Mouse (Mus musculus) right cerebral cortex, adult 18-20 months (tissue): ENCODE results near the gene Aes.

Experiments used
- DNase-seq: peaks from one replicate; pipeline ENCODE4 v3.0.0; 2022; ENCODE audit warnings: mixed read lengths

Gene Aes

GRCm38 (mm10) chr10:81570238-81570800 lies 11.0 kb downstream of the Aes start:
- no peak for DNase-seq

- DNase-seq = peak; percentile 96
These were observed 11.7 kb downstream of the Aes start for GRCm38 (mm10) chr10:81570831-81571500.

DNA sequence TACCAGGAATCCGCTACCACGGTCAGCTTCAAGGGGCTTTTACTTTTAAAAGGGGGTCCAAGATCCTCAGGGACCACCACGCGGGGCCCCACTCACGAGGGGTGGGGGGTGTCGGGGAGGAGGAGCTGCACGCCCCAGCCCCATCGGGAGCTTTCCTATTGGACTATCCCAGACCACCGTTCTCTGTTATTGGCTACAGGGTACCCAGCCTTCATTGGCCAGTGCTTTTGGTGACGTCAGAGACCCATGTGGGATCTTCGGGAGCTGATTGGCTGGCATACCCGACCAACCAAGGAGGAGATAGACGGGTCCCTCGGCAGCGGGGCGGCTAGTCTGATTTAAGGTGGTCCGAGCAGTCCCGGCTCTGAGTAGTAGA lies 12.2 kb downstream of the Aes start:
- DNase-seq = peak; percentile 99

DNA sequence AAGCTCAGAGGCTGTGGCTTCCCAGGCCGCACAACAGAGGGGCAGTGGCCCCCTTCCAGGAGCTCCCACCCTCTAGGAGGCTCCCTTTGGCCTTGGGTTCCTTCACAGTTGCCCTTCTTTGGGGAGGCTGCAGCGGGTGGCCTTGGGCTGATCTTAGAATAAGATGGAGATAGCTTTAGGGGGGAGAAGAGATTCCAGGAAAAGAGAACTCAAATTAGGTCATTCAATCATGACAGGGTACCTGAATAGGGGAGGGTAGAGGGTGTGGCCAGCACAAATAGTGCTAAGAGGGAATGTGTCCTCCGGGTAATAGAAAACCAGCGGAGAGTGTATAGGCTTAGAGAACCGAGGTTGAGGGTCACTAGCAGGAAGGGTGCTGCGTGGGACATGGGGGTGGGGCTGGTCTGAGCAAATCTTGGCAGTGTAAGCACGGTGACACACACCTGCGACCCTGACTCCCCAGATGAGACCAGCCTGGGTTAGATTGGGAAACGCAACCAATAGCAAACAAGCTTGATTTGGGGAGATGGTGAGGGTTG lies 12.9 kb downstream of the Aes start:
- DNase-seq = no peak

DNA sequence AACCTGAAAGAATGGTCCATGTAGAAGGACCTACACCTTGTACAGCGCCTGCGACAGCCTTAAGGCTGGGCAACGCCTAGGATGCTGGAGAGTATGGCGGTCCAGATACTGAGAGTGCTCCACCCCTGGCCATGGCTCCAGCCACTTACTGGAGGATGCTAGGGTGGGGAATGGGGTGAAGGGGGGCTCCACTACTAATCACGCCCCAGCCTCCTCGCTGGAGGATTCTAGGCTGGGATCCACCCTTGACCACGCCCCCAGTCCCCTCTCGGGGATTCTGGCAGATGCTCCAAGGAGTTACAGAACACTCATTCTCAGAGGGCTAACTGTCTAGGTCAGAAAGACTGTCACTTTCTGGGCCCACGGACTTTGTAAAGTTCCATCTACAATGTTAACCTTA lies 13.7 kb downstream of the Aes start:
- DNase-seq = no peak

- DNase-seq = no peak
These were observed 15.1 kb downstream of the Aes start, which contains the start of gene Tle2 for GRCm38 (mm10) chr10:81574081-81575056. Gene Tle2 (plus strand): TSS chr10:81574561.

DNA sequence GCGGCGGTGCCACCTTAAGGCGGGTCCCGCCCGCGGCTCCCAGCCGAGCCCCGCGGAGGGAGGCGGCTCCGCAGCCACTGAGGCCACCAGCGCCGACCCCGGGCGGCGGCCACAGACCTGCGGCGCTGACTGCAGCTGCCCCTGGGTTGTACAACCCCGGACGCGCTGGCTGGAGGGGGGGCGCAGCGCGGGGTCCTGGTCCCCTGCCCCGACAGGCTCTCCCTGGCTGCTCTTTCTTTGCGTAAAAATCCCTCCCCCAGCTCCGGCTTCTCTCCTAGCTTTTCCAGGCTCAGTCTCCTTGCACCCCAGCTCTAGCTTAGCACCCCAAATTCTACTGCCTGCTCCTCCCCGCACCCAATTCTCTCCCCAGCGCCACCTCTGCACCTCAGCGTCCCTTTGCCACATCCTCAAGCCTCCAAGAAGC lies 15.9 kb downstream of the Aes start:
- DNase-seq = peak; percentile 57

GRCm38 (mm10) chr10:81575695-81576094 lies 16.4 kb downstream of the Aes start:
- DNase-seq = no peak

DNA sequence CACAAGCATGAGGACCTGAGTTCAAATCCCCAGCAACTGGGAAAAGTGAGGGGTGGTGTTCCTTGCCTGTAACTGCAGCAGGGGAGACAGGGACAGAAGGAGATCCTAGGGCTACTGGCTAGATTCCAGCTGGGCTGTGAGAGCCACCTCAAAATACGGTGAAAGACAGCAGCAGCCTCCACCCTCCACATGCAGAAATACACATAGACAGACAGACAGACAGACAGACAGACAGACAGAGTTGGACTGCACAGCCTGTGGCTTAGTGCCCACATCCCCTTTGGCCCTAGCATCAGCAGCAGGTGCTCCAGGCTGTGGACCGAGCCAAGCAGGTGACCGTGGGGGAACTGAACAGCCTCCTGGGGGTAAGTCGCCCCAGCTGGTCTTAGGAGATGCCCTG lies 20.7 kb downstream of the Aes start:
- no peak for DNase-seq

DNA sequence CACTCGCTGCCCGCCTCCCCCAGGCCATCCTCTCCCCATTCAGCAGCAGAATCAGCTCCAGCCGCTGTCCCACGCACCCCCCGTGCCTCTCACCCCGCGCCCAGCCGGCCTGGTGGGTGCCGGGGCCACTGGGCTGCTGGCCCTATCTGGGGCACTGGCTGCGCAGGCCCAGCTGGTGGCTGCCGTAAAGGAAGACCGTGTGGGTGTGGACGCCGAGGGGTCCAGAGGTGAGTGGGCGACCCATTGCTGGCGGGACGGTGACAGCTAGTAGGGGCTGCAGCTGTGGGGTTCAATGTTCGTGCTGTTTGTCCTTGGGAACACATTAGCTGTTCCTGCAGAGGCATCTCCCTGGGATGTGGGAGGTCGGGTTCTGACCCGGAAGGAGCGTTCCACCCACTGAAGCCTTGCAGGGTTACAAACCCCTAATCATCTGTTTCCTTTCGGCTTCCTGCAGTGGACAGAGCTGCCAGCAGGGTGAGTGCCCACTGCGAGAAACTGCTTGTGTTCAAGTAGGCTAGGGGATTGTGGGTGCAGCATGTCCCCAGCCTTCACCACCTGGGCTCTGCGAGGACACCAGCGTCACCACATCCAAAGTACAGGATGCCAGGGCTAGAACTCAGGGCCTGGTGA lies 21.3 kb downstream of the Aes start:
- no peak for DNase-seq

DNA sequence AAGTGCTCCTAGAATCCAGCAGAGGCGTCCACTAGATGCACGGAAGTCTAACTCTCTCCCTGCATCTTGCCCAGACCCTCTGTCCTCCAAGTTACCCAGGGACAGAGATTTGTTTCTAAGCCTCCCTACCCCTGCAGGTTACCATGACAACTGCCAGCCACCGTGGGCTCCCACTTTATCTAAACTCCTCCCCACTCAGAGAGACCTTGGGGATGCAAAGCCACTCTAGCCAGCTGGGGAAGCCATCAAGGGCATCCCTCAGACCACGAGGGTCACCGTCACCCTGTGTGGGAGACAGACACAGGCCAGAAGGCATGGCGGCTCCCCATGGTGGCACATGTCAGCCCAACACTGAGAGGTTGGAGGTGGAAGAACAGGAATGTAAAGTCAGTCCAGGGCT lies 24.1 kb downstream of the Aes start:
- no peak for DNase-seq

- DNase-seq = no peak
These were observed 29.5 kb downstream of the Aes start for GRCm38 (mm10) chr10:81588739-81589138.

DNA sequence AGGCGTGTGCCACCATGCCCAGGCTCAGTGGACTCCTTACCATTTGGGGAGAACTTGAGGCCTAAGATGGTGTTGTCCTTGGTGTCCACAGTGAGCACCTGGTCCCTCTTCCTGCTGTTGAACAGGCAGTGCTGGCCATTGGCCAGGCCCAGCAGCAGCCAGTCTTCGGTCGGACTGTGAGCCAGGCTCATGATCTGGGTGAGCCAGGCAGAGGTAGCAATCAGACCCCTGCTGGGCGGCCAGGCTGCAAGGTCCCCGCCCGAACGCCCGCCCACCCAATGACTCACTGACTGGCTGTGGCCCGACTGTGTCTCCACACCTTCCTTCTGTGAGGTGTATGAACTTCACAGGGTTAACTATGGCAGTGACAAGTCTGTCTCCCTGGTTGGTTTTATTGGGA lies 32.6 kb downstream of the Aes start:
- DNase-seq = no peak

- DNase-seq = no peak
These were observed 33.3 kb downstream of the Aes start for GRCm38 (mm10) chr10:81592631-81593030.

GRCm38 (mm10) chr10:81593223-81593622 lies 33.9 kb downstream of the Aes start:
- no peak for DNase-seq

DNA sequence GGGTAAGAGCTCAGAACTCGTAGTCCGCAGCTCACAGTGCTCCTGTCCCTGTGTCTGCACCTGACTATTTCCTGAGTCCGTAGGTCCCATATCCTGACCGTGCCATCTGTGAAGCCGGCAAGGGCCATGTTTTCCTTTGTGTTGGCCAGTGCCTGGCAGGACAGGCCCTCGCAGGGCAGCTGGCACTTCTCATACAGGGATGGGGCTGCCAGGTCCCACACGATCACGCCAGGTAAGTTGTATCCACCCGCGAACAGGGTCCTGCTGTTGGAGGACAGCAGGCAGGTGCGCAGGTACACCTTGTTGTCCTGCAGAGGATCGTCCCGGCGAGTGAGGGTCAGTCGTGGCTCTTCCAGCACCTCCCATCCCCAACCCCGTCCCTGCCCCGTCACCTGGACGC lies 34.6 kb downstream of the Aes start:
- DNase-seq = no peak

DNA sequence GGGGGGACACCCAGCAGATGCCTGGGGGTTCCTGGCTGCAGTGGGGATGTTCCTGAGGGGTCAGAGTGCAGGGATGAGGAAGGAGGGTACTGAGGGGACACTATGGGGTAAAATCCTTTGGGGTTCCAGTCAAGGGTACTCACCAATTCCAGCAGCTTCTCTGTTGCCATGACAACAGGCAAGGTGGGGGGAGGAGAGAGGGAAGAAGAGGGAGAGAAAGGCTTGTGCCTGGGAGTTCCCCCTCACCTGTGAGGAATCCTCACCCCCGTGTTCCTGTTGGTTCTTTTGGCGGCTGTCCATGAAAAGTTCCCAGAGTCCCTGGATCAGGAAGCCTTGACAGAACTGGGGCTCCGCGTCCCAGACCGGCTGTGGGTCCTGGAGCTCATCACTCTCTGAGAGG lies 36.3 kb downstream of the Aes start:
- DNase-seq = no peak

GRCm38 (mm10) chr10:81596611-81597010 lies 37.3 kb downstream of the Aes start:
- DNase-seq = peak; percentile 46

GRCm38 (mm10) chr10:81597137-81597950 lies 38.1 kb downstream of the Aes start:
- no peak for DNase-seq

DNA sequence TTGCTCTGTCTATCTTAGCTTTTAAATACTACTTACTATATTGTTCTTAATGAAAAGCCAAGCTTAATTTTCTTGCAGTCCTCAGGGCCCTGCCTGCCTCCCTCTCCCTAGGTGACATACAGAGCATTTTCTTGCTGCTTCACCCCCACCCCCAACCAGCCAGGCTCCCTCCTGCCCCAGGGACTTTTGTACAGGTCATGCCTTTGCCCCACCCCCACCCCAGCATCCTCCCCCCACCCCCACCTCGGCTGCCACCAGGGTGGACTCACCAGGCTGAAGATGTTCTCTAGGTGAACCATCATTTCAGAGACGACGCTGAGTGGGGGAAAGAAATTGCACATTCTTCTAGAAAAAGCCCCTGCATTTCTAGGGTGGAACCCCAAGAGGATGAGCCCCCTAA lies 39.1 kb downstream of the Aes start:
- DNase-seq = no peak

- DNase-seq = no peak
These were observed 39.6 kb downstream of the Aes start for GRCm38 (mm10) chr10:81598871-81599270.

DNA sequence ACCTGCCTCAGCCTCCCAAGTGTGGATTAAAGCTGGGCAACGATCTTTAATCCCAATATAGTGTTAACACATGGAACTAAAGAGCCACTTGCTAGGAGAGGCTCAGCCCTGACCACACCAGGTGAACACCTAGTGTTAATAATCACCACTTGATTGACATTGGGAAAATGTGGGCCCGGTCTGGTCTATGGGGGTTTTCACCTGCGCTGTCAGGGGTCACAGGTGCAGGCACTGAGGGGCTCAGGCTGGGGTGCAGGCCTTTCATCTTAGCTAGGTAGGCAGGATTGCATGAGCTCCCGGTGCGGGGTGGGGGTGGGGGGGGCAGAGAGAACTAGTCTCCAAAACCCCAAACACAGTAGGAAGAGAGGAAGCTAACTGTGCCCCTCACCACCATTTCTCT lies 40.3 kb downstream of the Aes start:
- DNase-seq = no peak
